Mouse (Mus musculus) gastrocnemius, postnatal 25 days (tissue): ENCODE measurements around the gene Clstn2. TPM values are rescaled to one million over a fixed set of nuclear protein-coding genes. Genes with fewer than 3 reads are reported as not detected.

ENCODE experiments used
- DNase-seq: peaks from one replicate; pipeline ENCODE4 v3.0.0; 2022
- long read RNA-seq, 2 experiments: library from polyadenylated mRNA; stranded (forward); transcript quantifications; one replicate each; pipeline ENCODE4 v2.0.0; 2021
- total RNA-seq, 2 experiments: library from RNA; stranded (reverse); gene quantifications; 1 replicate in 1 of 2; 2 replicates in 1 of 2; pipeline ENCODE4 v1.2.3; 2021

Gene Clstn2
- 1 to 10 TPM; 1.4 to 1.6 TPM for total RNA-seq
- long read RNA-seq, experiment 1, partial matches to known transcripts = 0 of 1 reads
- long read RNA-seq, experiment 1, other reads (novel, unspliced or antisense) = 1 of 1 reads
- long read RNA-seq, experiment 2 = 0 reads

GRCm38 (mm10) chr9:98032573-98033272, at the start of gene Clstn2:
Gene Clstn2, minus strand, starts transcription at chr9:98033181.
- peak; percentile 22 for DNase-seq

- DNase-seq = no peak
Measured at GRCm38 (mm10) chr9:98067767-98068166, 34.8 kb upstream of the Clstn2 start.

- no peak for DNase-seq
Measured at GRCm38 (mm10) chr9:98061646-98062045, 28.7 kb upstream of the Clstn2 start.

GRCm38 (mm10) chr9:98057291-98057690, 24.3 kb upstream of the Clstn2 start:
- DNase-seq = no peak

- DNase-seq = no peak
Measured at GRCm38 (mm10) chr9:98051343-98051742, 18.4 kb upstream of the Clstn2 start.

- no peak for DNase-seq
Measured at GRCm38 (mm10) chr9:98033273-98033855, 383 bp upstream of the Clstn2 start.

GRCm38 (mm10) chr9:98031898-98032572, 946 bp downstream of the Clstn2 start:
- no peak for DNase-seq

- no peak for DNase-seq
Measured at GRCm38 (mm10) chr9:98030715-98031114, 2.3 kb downstream of the Clstn2 start.

GRCm38 (mm10) chr9:98025548-98025947, 7.4 kb downstream of the Clstn2 start:
- no peak for DNase-seq

GRCm38 (mm10) chr9:98023069-98023468, 9.9 kb downstream of the Clstn2 start:
- no peak for DNase-seq

- no peak for DNase-seq
Measured at GRCm38 (mm10) chr9:98019876-98020275, 13.1 kb downstream of the Clstn2 start.

- no peak for DNase-seq
Measured at GRCm38 (mm10) chr9:98018687-98019086, 14.3 kb downstream of the Clstn2 start.

- DNase-seq = no peak
Measured at GRCm38 (mm10) chr9:98016576-98016975, 16.4 kb downstream of the Clstn2 start.

GRCm38 (mm10) chr9:97996349-97996748, 36.6 kb downstream of the Clstn2 start:
- no peak for DNase-seq

GRCm38 (mm10) chr9:97995723-97996122, 37.3 kb downstream of the Clstn2 start:
- DNase-seq = no peak

GRCm38 (mm10) chr9:97992131-97992530, 40.9 kb downstream of the Clstn2 start:
- no peak for DNase-seq

- no peak for DNase-seq
Measured at GRCm38 (mm10) chr9:97977339-97977738, 55.6 kb downstream of the Clstn2 start.

GRCm38 (mm10) chr9:97974801-97975347, 58.1 kb downstream of the Clstn2 start:
- DNase-seq = no peak

- no peak for DNase-seq
Measured at GRCm38 (mm10) chr9:97966691-97967090, 66.3 kb downstream of the Clstn2 start.

- no peak for DNase-seq
Measured at GRCm38 (mm10) chr9:97957508-97957907, 75.5 kb downstream of the Clstn2 start.

GRCm38 (mm10) chr9:97956407-97957106, 76.4 kb downstream of the Clstn2 start:
- no peak for DNase-seq

- DNase-seq = no peak
Measured at GRCm38 (mm10) chr9:97953746-97954359, 79.1 kb downstream of the Clstn2 start.
